Mouse (Mus musculus) mesoderm, embryonic 11.5 days (tissue): ENCODE data around the gene Gm20517.
A peak's percentile ranks its signal among the peaks of the same experiment; 100 is the strongest.
"Not testable (repeated sequence)": the region's sequence is repeated elsewhere in the genome, so short reads cannot be mapped to it uniquely, and the experiment has no call there.

Source experiments
- DNase-seq: peaks from one replicate; pipeline ENCODE4 v3.0.0-alpha.2; 2012; ENCODE audit warnings: low read depth, low spot score

The Gm20517 gene

GRCm38 (mm10) chr17:47627791-47628190 lies 16.4 kb downstream of the Gm20517 start:
- no peak for DNase-seq

GRCm38 (mm10) chr17:47628851-47629676 lies 17.7 kb downstream of the Gm20517 start:
- DNase-seq = peak; percentile 97

GRCm38 (mm10) chr17:47629717-47630677 lies 18.6 kb downstream of the Gm20517 start:
- peak; percentile 37 for DNase-seq

GRCm38 (mm10) chr17:47630678-47631065 lies 19.3 kb downstream of the Gm20517 start, which contains the start of gene Usp49:
Gene Usp49 (plus strand): TSS chr17:47630690.
- no peak for DNase-seq

- DNase-seq = no peak
Observed at GRCm38 (mm10) chr17:47632181-47632840, 20.9 kb downstream of the Gm20517 start.

GRCm38 (mm10) chr17:47633999-47634770 lies 22.8 kb downstream of the Gm20517 start:
- DNase-seq = no peak

- DNase-seq = no peak
Observed at GRCm38 (mm10) chr17:47642992-47643391, 31.6 kb downstream of the Gm20517 start.

GRCm38 (mm10) chr17:47646683-47647082 lies 35.3 kb downstream of the Gm20517 start:
- DNase-seq = peak; percentile 67

- DNase-seq = peak; percentile 14
Observed at GRCm38 (mm10) chr17:47648966-47649365, 37.6 kb downstream of the Gm20517 start.

- no peak for DNase-seq
Observed at GRCm38 (mm10) chr17:47651953-47652352, 40.6 kb downstream of the Gm20517 start.

GRCm38 (mm10) chr17:47654346-47654745 lies 43.0 kb downstream of the Gm20517 start:
- not testable (repeated sequence) for DNase-seq

- no peak for DNase-seq
Observed at GRCm38 (mm10) chr17:47655697-47656096, 44.3 kb downstream of the Gm20517 start.

GRCm38 (mm10) chr17:47657901-47658300 lies 46.5 kb downstream of the Gm20517 start:
- no peak for DNase-seq

- no peak for DNase-seq
Observed at GRCm38 (mm10) chr17:47658741-47659243, 47.4 kb downstream of the Gm20517 start.

- peak; percentile 60 for DNase-seq
Observed at GRCm38 (mm10) chr17:47663009-47663713, 51.8 kb downstream of the Gm20517 start.

GRCm38 (mm10) chr17:47664474-47664873 lies 53.1 kb downstream of the Gm20517 start:
- no peak for DNase-seq

- no peak for DNase-seq
Observed at GRCm38 (mm10) chr17:47669166-47669565, 57.8 kb downstream of the Gm20517 start.

GRCm38 (mm10) chr17:47671988-47672310 lies 60.6 kb downstream of the Gm20517 start:
- no peak for DNase-seq

- peak; percentile 80 for DNase-seq
Observed at GRCm38 (mm10) chr17:47672311-47673111, 61.1 kb downstream of the Gm20517 start.
